Mouse (Mus musculus) layer of hippocampus, adult 11-12 months (tissue): Measurements from ENCODE around the gene Syap1.

Experiments used
- DNase-seq: peaks from one replicate; pipeline ENCODE4 v3.0.0; 2022; ENCODE audit warnings: low spot score

The Syap1 gene

DNA sequence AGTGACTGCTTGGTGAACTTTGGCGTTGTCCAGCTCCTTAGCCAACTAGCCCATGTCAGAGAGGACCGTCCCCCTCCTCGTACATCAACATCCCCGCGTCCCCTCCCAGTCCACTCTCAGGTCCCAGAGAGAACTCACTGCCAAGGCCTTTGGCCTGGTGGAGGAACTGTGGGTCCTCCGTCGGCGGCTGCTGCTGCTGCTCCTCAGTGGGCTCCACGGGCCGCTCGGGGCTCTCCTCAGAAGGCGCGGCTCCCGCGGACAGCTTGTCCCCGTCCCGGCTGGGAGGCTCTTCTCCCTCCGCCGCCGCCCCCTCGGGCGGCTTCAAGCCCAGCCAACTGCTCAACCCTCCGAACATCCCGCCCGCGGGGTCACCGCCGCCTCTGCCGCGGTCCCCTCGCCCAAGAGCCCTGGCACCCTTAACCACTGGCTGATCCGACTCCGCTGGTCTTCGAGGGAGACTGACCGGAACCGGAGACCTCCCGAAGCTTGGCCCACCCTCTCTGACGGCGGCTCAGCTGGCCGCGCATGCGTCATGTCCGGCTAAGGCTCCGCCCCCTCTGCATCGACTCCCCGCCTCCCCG is at the start of gene Syap1:
TSS of gene Syap1 (minus strand) at position 517 of the 581 bp plus-strand sequence.
- DNase-seq = peak; percentile 80

- no peak for DNase-seq
Observed at GRCm38 (mm10) chrX:162931467-162931866, 43.2 kb upstream of the Syap1 start.

GRCm38 (mm10) chrX:162921487-162922125 is 33.4 kb upstream of the Syap1 start:
- DNase-seq = no peak

DNA sequence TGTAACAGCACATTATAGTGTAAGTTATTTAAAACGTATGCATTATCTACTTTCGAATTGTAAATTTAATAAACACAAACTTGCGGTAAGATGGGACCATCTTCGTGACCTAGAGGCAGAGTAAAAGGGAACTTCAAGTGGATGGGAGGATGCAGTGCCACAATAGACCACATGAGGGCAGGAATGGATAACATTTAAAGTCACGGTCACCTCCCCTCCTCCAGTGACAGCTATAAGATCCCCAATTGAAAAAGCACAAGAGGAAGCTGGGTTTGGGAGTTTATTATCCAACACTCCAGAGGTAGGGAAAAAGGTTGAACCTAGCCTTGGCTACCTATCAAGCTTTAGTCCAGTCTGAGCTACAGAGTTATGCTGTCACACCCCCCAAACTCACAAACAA is 27.4 kb upstream of the Syap1 start:
- peak; percentile 56 for DNase-seq

GRCm38 (mm10) chrX:162913651-162914050 is 25.4 kb upstream of the Syap1 start:
- DNase-seq = no peak

- no peak for DNase-seq
Observed at GRCm38 (mm10) chrX:162907554-162907953, 19.3 kb upstream of the Syap1 start.

DNA sequence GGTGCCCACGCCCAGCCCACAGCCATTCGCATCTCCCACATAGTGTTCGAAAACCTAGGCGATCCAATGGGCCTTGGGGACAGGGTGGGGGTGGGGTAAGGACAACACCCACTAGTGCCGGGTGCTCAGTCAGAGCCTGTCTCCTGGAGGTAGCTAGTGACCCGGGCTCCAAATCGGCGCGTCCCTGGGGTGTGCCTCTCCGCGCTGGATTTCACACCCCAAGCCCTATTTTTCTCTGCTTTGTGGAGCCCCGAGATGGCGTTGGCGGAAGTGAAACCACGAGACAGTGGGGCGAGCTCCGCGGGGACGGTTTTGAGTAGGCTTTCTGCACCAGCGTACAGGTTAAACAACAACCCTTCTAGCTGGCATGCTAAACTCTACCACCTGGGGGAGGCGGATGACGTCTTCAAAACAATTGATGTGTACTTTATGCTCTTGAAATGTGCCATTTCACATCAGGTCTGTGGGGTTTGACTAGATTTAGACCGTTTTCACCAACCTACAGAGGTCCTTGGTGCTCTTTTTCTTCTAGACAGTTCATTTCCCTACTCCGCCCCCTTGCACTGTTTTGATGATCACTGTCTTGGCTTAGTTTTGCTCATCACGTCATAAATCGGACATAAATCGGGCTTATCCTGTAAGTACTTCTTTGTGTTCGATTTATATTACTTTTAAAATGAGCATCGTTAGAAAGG is 13.9 kb upstream of the Syap1 start:
- DNase-seq = peak; percentile 30

DNA sequence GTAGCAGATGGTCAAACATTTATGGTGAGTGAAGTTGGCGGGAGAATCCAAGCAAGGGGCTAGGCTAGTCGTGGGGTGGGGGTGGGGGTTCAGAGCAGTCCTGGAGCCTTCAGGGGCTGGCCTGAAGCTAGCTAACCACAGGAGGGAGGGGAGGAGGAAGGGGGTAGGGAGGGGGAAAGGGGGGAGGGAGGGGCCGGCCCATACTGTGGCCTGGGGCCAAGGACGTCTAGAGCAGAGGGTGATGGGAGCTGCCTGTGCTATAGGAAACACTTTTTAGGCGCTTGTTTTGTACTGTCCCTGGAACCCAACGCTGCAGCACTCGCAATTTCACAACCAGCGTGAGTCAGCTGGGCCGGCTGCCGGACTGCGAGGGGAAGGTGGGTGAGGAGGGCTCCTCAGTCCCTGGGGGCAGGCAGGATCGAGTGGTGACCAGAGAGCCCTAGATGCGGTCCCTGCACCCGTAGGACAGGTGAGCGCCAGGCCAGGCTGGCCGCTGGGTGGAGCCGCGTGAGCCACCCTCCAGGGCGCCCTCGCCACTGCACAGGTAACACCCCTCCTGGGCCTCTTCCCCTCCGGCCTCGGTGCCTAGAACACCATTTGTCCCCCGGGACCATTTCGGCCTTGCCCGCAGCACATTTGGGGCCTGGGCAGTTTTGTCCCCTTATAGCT is 13.3 kb upstream of the Syap1 start:
- peak; percentile 11 for DNase-seq

DNA sequence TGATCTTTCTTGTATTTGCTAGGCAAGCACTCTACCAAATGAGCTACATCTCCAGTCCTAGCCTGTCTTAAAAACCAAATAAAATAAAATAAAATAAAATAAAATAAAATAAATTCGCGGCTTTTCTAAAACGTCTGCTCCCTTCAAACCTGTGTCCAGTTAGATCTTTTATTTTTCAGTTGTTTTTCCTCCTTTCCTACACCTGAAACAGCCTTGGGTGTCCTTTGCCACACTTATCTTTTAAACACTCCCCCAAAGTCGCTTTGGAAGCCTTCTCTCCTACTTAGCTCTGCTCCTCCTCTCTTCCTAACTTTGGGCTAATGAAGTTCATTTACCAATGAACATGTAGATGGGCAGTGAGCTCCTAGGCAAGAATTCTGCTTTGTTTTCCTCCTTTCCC is 12.7 kb upstream of the Syap1 start, which contains the start of gene Ctps2:
TSS of gene Ctps2 (plus strand) at position 301 of the 400 bp plus-strand sequence.
- no peak for DNase-seq

GRCm38 (mm10) chrX:162888575-162889223 is 452 bp upstream of the Syap1 start:
- DNase-seq = peak; percentile 11

GRCm38 (mm10) chrX:162878236-162878635 is 10.0 kb downstream of the Syap1 start:
- no peak for DNase-seq

DNA sequence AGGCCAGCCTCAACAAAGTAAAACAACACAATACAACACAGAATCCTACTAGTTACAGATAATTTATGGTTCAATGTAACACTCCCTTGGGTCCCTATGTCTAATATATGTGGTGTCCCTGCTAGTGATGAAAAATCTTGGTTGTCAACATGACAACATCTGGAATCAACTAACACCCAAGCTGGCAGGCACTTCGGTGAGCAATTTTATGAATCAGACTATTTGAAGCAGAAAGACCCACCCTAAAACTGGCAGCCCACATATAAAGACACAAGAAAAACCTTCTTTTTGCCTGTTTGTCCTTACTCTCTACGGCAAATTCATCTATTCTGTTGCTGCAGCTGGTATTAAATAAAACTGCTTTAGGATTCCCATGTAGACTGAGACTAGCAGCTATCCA is 14.5 kb downstream of the Syap1 start:
- no peak for DNase-seq

DNA sequence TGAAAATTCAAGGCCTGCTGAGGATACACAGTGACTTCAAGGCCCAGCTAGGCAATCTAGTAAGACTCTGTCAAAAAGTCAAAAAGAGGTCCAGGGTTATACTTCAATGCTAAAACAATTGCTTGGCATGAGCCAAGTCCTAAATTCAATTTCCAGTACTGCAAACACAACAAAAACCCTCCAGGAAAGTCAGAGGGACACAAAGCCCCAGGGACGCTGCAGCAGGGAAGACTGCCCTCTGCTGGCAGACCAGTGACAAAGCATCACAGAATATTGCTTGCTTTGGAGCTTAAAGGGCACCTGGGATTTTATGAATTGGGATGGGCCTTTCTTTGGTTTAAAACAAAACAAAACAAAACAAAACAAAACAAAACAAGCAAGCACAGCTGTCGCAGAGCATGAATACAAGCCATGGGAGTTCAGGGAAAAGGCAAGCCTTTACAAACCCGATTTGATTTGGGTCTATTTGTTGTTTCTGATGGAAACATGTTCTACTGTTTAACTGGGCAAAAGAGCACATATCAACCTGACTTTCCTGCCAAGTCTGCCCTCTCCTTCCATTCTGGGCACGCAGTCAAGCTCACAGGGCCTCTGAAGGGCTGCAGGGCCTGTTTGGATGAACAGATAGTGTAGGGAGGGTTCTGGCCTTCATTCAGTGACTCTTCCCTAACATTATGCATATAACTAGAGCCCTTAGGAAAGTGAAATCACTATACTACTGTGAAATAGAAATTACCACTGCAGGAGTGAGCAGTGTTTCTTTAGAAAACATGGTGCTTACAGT is 16.3 kb downstream of the Syap1 start:
- DNase-seq = no peak

DNA sequence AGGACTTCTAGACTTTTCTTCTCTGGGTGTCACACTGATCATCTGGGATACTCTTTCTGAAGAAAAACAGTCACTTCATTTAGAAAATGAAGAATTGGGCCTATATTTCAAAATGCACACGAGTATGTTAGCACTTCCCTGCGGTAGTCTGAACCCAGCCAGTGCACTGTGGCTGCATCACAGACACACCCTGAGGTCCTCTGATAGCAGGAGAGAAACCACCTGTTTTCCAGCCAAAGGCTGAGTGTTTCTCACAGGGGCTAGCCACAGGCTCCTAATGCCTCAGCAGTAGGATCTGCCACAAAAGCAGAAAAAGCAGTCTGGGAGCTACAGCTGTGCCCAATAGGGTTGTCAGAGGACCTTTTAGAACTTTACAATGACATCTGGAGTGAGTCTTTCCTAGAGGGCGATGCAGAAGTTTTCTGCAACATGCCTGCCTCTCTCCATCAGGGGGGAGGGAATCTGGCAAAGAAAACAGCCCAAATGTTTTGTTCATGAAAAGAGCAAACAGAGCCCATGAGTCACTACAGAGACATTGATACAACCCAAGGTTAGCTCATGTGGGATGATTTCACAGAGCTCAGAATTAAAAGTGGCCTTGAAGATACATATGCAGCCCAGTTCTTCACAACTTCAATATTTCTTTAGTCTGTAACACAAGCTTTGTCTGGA is 19.8 kb downstream of the Syap1 start:
- DNase-seq = no peak

DNA sequence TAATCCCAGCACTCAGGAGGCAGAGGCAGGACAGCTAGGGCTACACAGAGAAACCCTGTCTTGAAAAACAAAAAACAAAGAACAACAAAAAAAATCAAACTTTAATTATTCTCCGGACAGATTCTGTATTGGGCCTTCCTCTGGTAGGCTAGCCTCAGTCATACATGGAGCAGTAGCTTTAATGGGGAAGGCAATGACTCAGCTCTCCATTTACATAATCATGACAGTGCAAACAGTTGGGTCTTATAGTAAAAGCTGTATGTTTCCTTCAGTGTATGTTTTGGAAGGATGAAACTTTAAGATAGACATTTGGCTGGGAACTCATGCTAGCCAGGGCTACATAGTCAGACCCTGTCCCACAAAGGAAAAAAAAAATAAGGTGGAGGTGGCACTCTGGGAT is 39.6 kb downstream of the Syap1 start:
- DNase-seq = no peak

- DNase-seq = no peak
Observed at GRCm38 (mm10) chrX:162845531-162845930, 42.7 kb downstream of the Syap1 start.

- DNase-seq = no peak
Observed at GRCm38 (mm10) chrX:162844447-162845100, 43.7 kb downstream of the Syap1 start.

GRCm38 (mm10) chrX:162832101-162832500 is 56.1 kb downstream of the Syap1 start:
- no peak for DNase-seq

- no peak for DNase-seq
Observed at GRCm38 (mm10) chrX:162831542-162831941, 56.7 kb downstream of the Syap1 start.

DNA sequence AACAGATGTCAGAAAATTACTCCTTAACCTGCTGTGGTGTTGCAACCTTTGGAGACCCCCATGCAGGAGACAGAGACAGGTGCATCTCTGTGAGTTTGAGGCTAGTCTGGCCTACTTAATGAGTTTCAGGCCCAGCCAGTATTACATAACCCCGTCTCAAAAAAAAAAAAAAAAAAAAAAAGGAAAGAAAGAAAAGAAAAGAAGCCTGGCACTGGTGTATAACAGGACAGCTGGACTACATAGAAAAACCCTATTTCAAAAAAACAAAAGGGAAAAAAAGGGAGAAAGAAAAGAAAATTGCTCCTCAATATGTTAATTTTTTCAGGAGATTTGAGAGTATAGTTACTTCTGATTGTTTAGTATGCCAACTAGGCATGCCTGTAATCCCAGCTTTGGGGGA is 57.2 kb downstream of the Syap1 start:
- DNase-seq = no peak
